Mouse (Mus musculus): ENCODE results near the gene Dnajc12.
"Not testable (repeated sequence)": the region's sequence is repeated elsewhere in the genome, so short reads cannot be mapped to it uniquely, and the experiment has no call there.

The Dnajc12 gene

GRCm38 (mm10) chr10:63386991-63387390 lies 4.7 kb downstream of the Dnajc12 start:
- DNase-seq = no peak

GRCm38 (mm10) chr10:63388948-63389347 lies 6.7 kb downstream of the Dnajc12 start:
- no peak for DNase-seq

GRCm38 (mm10) chr10:63396963-63397362 lies 14.7 kb downstream of the Dnajc12 start:
- DNase-seq = no peak

- DNase-seq = no peak
These were observed 20.7 kb downstream of the Dnajc12 start for GRCm38 (mm10) chr10:63402731-63403504.

- DNase-seq = no peak
These were observed 21.4 kb downstream of the Dnajc12 start for GRCm38 (mm10) chr10:63403636-63404035.

GRCm38 (mm10) chr10:63410162-63410956 lies 28.1 kb downstream of the Dnajc12 start:
- DNase-seq = peak in 1 of 2 experiments; percentile 31

GRCm38 (mm10) chr10:63411674-63412073 lies 29.4 kb downstream of the Dnajc12 start:
- DNase-seq = not testable (repeated sequence)

- no peak for DNase-seq
These were observed 30.5 kb downstream of the Dnajc12 start for GRCm38 (mm10) chr10:63412756-63413155.

GRCm38 (mm10) chr10:63415287-63415686 lies 33.0 kb downstream of the Dnajc12 start:
- no peak for DNase-seq

- DNase-seq = no peak
These were observed 33.6 kb downstream of the Dnajc12 start for GRCm38 (mm10) chr10:63415850-63416249.

GRCm38 (mm10) chr10:63417061-63417460 lies 34.8 kb downstream of the Dnajc12 start:
- DNase-seq = no peak

GRCm38 (mm10) chr10:63421739-63422735 lies 39.8 kb downstream of the Dnajc12 start, which contains the start of gene Gm7075:
Gene Gm7075, minus strand, starts transcription at chr10:63421789.
- DNase-seq = peak; percentile 61 to 69

- DNase-seq = peak; percentile 34 to 38
These were observed 40.4 kb downstream of the Dnajc12 start for GRCm38 (mm10) chr10:63422736-63422992.

GRCm38 (mm10) chr10:63423591-63424474 lies 41.6 kb downstream of the Dnajc12 start:
- no peak for DNase-seq

GRCm38 (mm10) chr10:63424475-63424814 lies 42.2 kb downstream of the Dnajc12 start:
- DNase-seq = peak; percentile 51 to 52

GRCm38 (mm10) chr10:63427146-63427545 lies 44.9 kb downstream of the Dnajc12 start:
- DNase-seq = no peak

- DNase-seq = peak; percentile 39 to 50
These were observed 46.2 kb downstream of the Dnajc12 start for GRCm38 (mm10) chr10:63428243-63429022.

- DNase-seq = no peak
These were observed 46.7 kb downstream of the Dnajc12 start for GRCm38 (mm10) chr10:63429023-63429340.

GRCm38 (mm10) chr10:63429380-63429779 lies 47.1 kb downstream of the Dnajc12 start:
- DNase-seq = peak; percentile 98 to 99

GRCm38 (mm10) chr10:63429785-63430305 lies 47.6 kb downstream of the Dnajc12 start, which contains the start of gene Ctnna3:
Gene Ctnna3, plus strand, starts transcription at chr10:63430098.
- peak; percentile 92 to 95 for DNase-seq

- DNase-seq = no peak
These were observed 49.0 kb downstream of the Dnajc12 start for GRCm38 (mm10) chr10:63431221-63431736.
